Mouse (Mus musculus) ES-E14 (cell line): ENCODE results near the gene Trim28. TPM values are rescaled to one million over a fixed set of nuclear protein-coding genes. Genes with fewer than 3 reads are reported as not detected.

Experiments
- DNase-seq: peaks from one replicate; pipeline ENCODE4 v3.0.0-alpha.2; 2013; ENCODE audit warnings: low read depth, low spot score
- H3K27ac ChIP-seq: 2 replicates; pipeline ENCODE4 v1.5.1; 2012; ENCODE audit warnings: low read depth, mild to moderate bottlenecking, low read length, moderate library complexity, mixed read lengths; ENCODE audit not compliant: poor library complexity, insufficient read depth, severe bottlenecking
- H3K36me3 ChIP-seq: 2 replicates; pipeline ENCODE4 v1.6.1; 2012; ENCODE audit warnings: mild to moderate bottlenecking, low read length, moderate library complexity, mixed read lengths; ENCODE audit not compliant: control insufficient read depth, poor library complexity, insufficient read depth, severe bottlenecking
- H3K4me1 ChIP-seq, 2 experiments: fragments of 150-350 bp in 1 of 2; sonication (generic) in 1 of 2; 2 replicates each; pipeline ENCODE4 v1.6.1; 2012; ENCODE audit warnings: low read length in 2 of 2, mild to moderate bottlenecking in 1 of 2, mixed read lengths in 1 of 2; ENCODE audit not compliant: control insufficient read depth in 2 of 2, insufficient read depth in 2 of 2, poor library complexity in 1 of 2
- H3K4me3 ChIP-seq, 2 experiments: fragments of 150-350 bp in 1 of 2; sonication (generic) in 1 of 2; 2 replicates each; pipeline ENCODE4 v1.5.1; 2012; ENCODE audit warnings: low read length in 2 of 2, low read depth in 1 of 2, mild to moderate bottlenecking in 1 of 2, mixed read lengths in 1 of 2; ENCODE audit not compliant: insufficient read depth in 1 of 2, poor library complexity in 1 of 2, severe bottlenecking in 1 of 2
- H3K9ac ChIP-seq: 2 replicates; pipeline ENCODE4 v1.6.1; 2012; ENCODE audit warnings: low read depth, mild to moderate bottlenecking, low read length, mixed read lengths; ENCODE audit not compliant: poor library complexity, insufficient read depth, severe bottlenecking
- H3K9me3 ChIP-seq: fragments of 150-350 bp; sonication (generic); 2 replicates; pipeline ENCODE4 v1.6.1; 2012; ENCODE audit warnings: low read depth, mild to moderate bottlenecking, low read length; ENCODE audit not compliant: control insufficient read depth, insufficient read depth
- CHD2 ChIP-seq: IDR thresholded peaks from 2 replicates; pipeline ENCODE4 v1.6.1; 2014; ENCODE audit warnings: mild to moderate bottlenecking, low read depth, low read length, inconsistent platforms
- HCFC1 ChIP-seq: IDR thresholded peaks from 2 replicates; pipeline ENCODE4 v1.6.1; 2012; ENCODE audit warnings: low read length, inconsistent platforms, borderline replicate concordance; ENCODE audit not compliant: insufficient read depth
- MAFK ChIP-seq: IDR thresholded peaks from 2 replicates; pipeline ENCODE4 v1.6.1; 2014; ENCODE audit warnings: mild to moderate bottlenecking, low read depth, low read length, inconsistent platforms; ENCODE audit not compliant: insufficient read depth
- ZC3H11A ChIP-seq: IDR thresholded peaks from 2 replicates; pipeline ENCODE4 v1.6.1; 2012; ENCODE audit warnings: low read depth, mild to moderate bottlenecking, inconsistent platforms, low read length, borderline replicate concordance
- ZNF384 ChIP-seq: IDR thresholded peaks from 2 replicates; pipeline ENCODE4 v1.6.1; 2012; ENCODE audit warnings: low read depth, low read length, inconsistent platforms
- in situ Hi-C, 2 experiments: fragments of 600-800 bp; cut with MboI; formaldehyde crosslinking; loops; one replicate each; pipeline ENCODE4 v1.15.1; 2025; ENCODE audit warnings: low sequenced_read_pairs in 2 of 2, inconsistent platforms in 1 of 2; ENCODE audit not compliant: unreplicated experiment in 2 of 2
- total RNA-seq: library from RNA; depleted of rRNA; stranded (reverse); fragments of 300-350 nt; gene quantifications from 2 replicates; pipeline ENCODE4 v1.2.3, GENCODE M21; 2012

Trim28 gene
- total RNA-seq, 1 experiment: 2,698 TPM

DNA sequence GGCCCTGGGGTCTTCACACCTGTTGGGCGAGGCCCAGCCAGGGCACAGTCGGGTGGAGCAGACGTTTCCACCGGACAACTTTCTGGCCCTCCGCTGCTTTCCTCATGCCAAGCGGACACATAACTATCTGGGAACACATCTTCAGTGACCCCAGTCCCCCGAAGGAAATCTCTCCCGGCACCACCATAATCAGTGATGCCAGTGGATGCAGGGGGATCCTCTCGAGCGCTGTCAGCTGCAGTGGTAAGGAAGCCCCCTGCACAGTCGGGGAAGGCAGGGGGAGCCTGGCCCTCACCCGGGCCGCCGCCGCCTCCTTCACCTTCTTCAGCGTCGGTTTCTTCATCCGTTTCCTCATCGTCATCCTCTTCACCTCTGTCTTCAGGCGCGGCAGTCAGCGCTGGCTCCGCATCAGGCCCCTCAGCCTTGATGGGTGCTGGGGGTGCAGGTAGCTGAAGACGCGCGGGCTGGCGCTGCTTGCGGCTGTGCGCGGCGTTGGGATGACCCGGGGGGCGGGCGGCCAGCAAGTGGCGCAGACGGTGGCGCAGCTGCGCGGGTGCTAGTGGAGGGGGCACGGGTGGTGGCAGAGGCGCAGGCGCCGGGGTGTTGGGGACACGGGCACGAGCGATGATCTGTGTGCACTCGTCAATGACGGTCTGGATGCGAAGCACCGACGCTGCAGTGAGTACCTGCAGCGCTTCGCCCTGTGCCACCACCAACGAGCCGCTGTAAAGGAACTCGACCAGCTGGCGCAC lies 8.6 kb downstream of the Trim28 start:
- Histone ChIP-seq H3K4me1 (peaks cover 3 to 12% of the 10 kb centered on the region in 2 experiments; a peak in 3 of 4 replicates), H3K4me3 (peak overlapping the region; percentile 63 to 78), H3K27ac (no peak overlapping the region), H3K36me3 (no peaks in the 10 kb centered on the region; the same call in 1 of the 2 replicates), H3K9ac (peak overlapping the region; percentile 61), H3K9me3 (no peaks in the 10 kb centered on the region)
- TF ChIP-seq MAFK (no peak), ZC3H11A (no peak), ZNF384 (no peak), CHD2 (no peak), HCFC1 (no peak)
- in situ Hi-C loops: no loop called here
- no peak for DNase-seq

DNA sequence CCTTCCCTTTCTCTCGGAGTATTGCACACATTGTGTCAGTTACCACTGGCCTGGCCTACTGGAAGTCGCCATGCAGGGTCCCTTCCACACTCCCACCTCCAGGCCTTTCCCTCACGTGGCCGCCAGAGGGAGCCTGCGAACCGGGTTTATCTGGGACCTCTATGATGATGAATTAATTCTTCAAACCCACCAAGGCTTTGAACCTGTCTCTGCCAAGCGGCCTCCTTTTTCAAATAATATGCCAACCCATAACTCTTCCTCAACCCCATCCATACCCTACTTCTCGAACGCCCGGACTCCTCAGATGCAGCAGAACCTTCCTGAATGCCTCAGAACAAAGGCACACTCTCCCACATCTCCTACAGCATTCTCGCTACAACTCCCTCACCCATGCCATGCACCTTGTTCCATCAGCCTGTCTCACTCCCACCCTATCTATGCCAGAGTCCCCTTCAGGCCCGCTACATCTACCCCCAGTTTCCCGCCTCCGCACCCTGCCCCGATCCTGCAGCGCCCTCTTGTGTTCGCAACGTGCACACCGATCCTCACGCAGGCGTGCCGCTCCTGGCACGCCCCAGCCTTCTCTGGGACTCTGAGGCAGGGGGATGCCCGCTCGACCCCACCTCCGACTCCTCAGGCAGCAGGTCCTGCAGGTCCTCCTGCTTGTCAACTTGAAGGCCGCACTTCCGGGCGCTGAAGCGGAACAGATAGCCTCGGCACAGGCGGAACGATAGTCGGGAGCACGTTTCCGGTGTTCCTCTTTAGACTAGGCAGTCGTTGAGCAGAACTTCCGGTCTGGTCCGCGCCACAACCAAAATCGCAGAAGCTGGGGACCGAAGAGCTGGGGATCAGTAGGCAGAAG lies 10.5 kb downstream of the Trim28 start:
- H3K4me1 ChIP-seq: peaks cover 8 to 16% of the 10 kb centered on the region in 2 experiments; a peak in 3 of 4 replicates
- in situ Hi-C loops: no loop called here
- H3K9me3 ChIP-seq: no peaks in the 10 kb centered on the region
- H3K36me3 ChIP-seq: no peaks in the 10 kb centered on the region; the same call in 1 of the 2 replicates
- peak overlapping the region; percentile 100 for H3K27ac ChIP-seq
- DNase-seq: peak; percentile 95
- H3K4me3 ChIP-seq: peak overlapping the region; percentile 77 to 78
- peak overlapping the region; percentile 88 for H3K9ac ChIP-seq
- 0 out of 2 replicates have a peak, but pooled peaks have one; percentile 41 for TF ChIP-seq CHD2
- peak; percentile 85 for TF ChIP-seq HCFC1
- no peak; the same call in 1 of the 2 replicates for TF ChIP-seq MAFK
- TF ChIP-seq ZC3H11A: peak; percentile 44

DNA sequence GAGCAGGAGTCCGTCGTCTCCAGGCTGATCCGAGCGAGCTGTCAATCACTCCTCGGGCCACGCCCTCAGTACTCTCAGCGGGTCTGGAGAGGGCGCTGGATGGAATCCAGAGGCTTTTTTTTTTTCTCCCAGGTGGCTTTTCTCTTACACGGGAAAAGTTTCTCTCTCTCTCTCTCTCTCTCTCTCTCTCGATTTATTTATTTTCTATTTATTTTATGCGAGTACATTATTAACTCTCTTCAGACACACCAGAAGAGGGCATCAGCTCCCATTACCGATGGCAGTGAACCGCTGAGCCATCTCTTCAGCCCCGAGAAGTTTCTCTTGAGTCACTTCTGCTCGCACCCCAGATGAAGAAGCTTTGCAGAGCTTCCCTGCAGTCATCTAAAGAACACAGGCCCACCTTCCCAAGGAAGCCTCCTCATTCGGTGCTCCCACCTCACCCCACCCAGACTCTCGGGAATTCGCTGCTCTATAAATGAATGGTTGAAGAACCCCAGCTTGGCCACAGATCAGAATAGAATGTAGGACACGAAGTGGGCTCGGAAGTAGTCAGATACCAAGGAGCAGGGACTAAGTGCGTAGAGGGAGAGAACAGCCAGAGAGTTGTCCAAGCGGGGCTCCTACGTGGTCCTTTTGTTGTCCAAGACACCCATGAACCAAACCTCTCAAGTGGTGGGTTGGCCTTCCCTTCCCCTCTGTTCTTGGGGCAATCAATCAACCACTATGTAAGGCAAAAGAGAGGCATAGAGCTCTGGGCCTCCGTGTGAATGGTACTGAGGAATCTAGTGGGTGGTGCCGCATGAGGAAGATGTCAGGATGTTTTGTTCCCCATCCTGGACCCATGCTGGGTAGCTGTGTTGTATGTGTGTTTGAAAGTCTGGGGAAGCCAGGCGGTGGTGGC lies 11.3 kb downstream of the Trim28 start, which contains the start of gene Zbtb45:
Gene Zbtb45, minus strand, starts transcription at position 30 of the 904 bp plus-strand sequence.
- in situ Hi-C loops: no loop called here
- H3K9ac ChIP-seq: peak within 1 kb of the TSS; percentile 88
- peak; percentile 69 for DNase-seq
- peak; percentile 94 for TF ChIP-seq ZNF384
- TF ChIP-seq MAFK: no peak; the same call in 1 of the 2 replicates
- peaks cover 12 to 19% of the 10 kb centered on the region in 2 experiments; a peak in 3 of 4 replicates for H3K4me1 ChIP-seq
- H3K4me3 ChIP-seq: peak within 1 kb of the TSS; percentile 77 to 78
- peak within 1 kb of the TSS; percentile 100 for H3K27ac ChIP-seq
- no peaks in the 10 kb centered on the region for H3K9me3 ChIP-seq
- no peaks in the 10 kb centered on the region for H3K36me3 ChIP-seq

DNA sequence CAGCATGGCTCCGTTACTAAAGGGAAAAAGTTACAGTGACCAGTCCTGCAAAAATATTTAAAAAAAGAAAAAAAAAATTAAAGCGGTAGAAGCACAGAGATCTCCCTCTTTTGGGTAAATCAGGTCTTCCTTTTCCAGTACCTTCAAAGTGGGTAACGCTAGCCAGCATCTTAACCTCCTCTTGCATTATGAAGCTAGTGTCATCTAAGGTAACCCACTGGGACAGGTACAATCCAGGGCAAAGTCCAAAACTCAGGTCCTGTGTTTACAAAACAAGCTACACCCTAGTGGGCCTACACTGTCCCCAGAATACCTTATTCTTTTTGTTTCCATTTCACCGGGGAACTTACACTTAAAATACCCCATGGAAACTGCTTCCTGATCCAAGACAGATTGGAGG lies 14.8 kb downstream of the Trim28 start:
- Histone ChIP-seq H3K4me3 (peak overlapping the region in 1 of 2 experiments; percentile 11; a peak in 1 of 4 replicates), H3K9me3 (no peaks in the 10 kb centered on the region), H3K4me1 (peaks cover 14 to 18% of the 10 kb centered on the region in 2 experiments; a peak in 3 of 4 replicates), H3K36me3 (no peaks in the 10 kb centered on the region), H3K9ac (peak overlapping the region; percentile 69), H3K27ac (peak overlapping the region; percentile 100)
- in situ Hi-C loops: no loop called here
- DNase-seq: no peak
- TF ChIP-seq ZNF384: no peak
- TF ChIP-seq CHD2: no peak
- TF ChIP-seq HCFC1: no peak
- TF ChIP-seq ZC3H11A: no peak
- TF ChIP-seq MAFK: no peak
